Mouse (Mus musculus) myocyte (in vitro differentiated cells): ENCODE data around the gene Med29.

ENCODE experiments used
- CEBPB ChIP-seq: IDR thresholded peaks from 2 replicates; pipeline ENCODE4 v1.6.1; 2011; ENCODE audit warnings: mild to moderate bottlenecking, moderate library complexity; ENCODE audit not compliant: poor library complexity, insufficient read depth, severe bottlenecking
- MAX ChIP-seq: IDR thresholded peaks from one replicate; pipeline ENCODE4 v1.6.1; 2011; ENCODE audit warnings: low read depth, mild to moderate bottlenecking, control low read depth
- MYOG ChIP-seq, 3 experiments: IDR thresholded peaks; one replicate each; pipeline ENCODE4 v1.6.1; 2011; ENCODE audit warnings: control low read depth in 2 of 3, low read depth in 2 of 3, mild to moderate bottlenecking in 2 of 3; ENCODE audit not compliant: insufficient read length in 2 of 3, control insufficient read depth in 1 of 3, insufficient read depth in 1 of 3
- POLR2A ChIP-seq: IDR thresholded peaks from one replicate; pipeline ENCODE4 v1.6.1; 2011; ENCODE audit warnings: low read depth, mild to moderate bottlenecking, control low read depth, moderate library complexity; ENCODE audit not compliant: insufficient read length
- USF1 ChIP-seq: IDR thresholded peaks from one replicate; pipeline ENCODE4 v1.6.1; 2011; ENCODE audit warnings: low read depth, mild to moderate bottlenecking, control low read depth, moderate library complexity

DNA sequence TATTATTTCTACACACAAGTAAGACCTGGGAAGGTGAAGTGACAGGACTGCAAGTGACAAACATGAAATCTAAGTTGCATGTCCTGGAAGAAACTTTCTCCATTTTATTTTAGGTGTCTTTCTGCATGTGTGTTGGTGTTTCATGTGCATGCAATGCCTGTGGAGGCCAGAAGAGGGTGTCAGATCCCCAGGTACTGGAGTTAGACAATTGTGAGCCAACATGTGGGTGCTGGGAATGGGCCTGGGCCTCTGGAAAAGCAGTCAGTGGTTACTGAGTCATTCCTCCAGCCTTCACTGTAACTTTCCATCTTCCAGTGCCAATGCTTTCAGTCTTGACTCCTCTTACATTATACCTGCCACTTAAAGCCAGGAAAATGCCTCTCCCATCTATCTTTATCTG lies 24.9 kb upstream of the Med29 start:
- TF ChIP-seq POLR2A (no peak), MAX (no peak), CEBPB (no peak), MYOG (IDR thresholded peaks at IDR 0.05; ENCODE audit: control insufficient read depth in 1 of 3, insufficient read depth in 1 of 3, insufficient read length in 2 of 3, low read depth in 2 of 3) (no peak), USF1 (no peak)
